Mouse (Mus musculus): ENCODE data around the gene Plch2.

- TF ChIP-seq CTCF (IDR thresholded peaks at IDR 0.05; ENCODE audit: borderline replicate concordance, insufficient read depth, low read length), result no peak
- no peak for TF ChIP-seq POLR2A (IDR thresholded peaks at IDR 0.05; ENCODE audit: low read depth, low read length)
Measured at GRCm38 (mm10) chr4:155014791-155015190, 41.8 kb downstream of the Plch2 start.

Data from embryonic fibroblast, embryonic 13.5 days (primary cell).